Mouse (Mus musculus) C2C12 (cell line): ENCODE measurements around the gene Postn.

Source experiments
- CEBPB ChIP-seq: IDR thresholded peaks from one replicate; pipeline ENCODE4 v1.6.1; 2011; ENCODE audit warnings: low read depth, mild to moderate bottlenecking, control low read depth, moderate library complexity
- CTCF ChIP-seq: IDR thresholded peaks from one replicate; pipeline ENCODE4 v1.5.1; 2011; ENCODE audit not compliant: control insufficient read depth, insufficient read depth, insufficient read length
- MAX ChIP-seq: IDR thresholded peaks from one replicate; pipeline ENCODE4 v1.6.1; 2011; ENCODE audit warnings: mild to moderate bottlenecking, control low read depth
- MYOD1 ChIP-seq: IDR thresholded peaks from one replicate; pipeline ENCODE4 v1.6.1; 2011; ENCODE audit warnings: low read depth; ENCODE audit not compliant: control insufficient read depth, insufficient read length

- TF ChIP-seq CTCF (no peak), CEBPB (no peak), MAX (no peak), MYOD1 (no peak)
Measured at GRCm38 (mm10) chr3:54379981-54380380, 19.1 kb downstream of the Postn start.
